Mouse (Mus musculus) myocyte (in vitro differentiated cells): Measurements from ENCODE around the gene Soga3.

ENCODE experiments used
- CEBPB ChIP-seq: IDR thresholded peaks from 2 replicates; pipeline ENCODE4 v1.6.1; 2011; ENCODE audit warnings: mild to moderate bottlenecking, moderate library complexity; ENCODE audit not compliant: poor library complexity, insufficient read depth, severe bottlenecking
- E2F4 ChIP-seq: IDR thresholded peaks from one replicate; pipeline ENCODE4 v1.6.1; 2011; ENCODE audit warnings: mild to moderate bottlenecking, control low read depth, moderate library complexity; ENCODE audit not compliant: insufficient read depth
- MYOD1 ChIP-seq, 3 experiments: IDR thresholded peaks; one replicate each; pipeline ENCODE4 v1.6.1; 2011; ENCODE audit warnings: control low read depth in 2 of 3, low read depth in 2 of 3, mild to moderate bottlenecking in 2 of 3, moderate library complexity in 1 of 3; ENCODE audit not compliant: insufficient read length in 2 of 3, control insufficient read depth in 1 of 3
- MYOG ChIP-seq, 3 experiments: IDR thresholded peaks; one replicate each; pipeline ENCODE4 v1.6.1; 2011; ENCODE audit warnings: control low read depth in 2 of 3, low read depth in 2 of 3, mild to moderate bottlenecking in 2 of 3; ENCODE audit not compliant: insufficient read length in 2 of 3, control insufficient read depth in 1 of 3, insufficient read depth in 1 of 3
- POLR2A ChIP-seq: IDR thresholded peaks from one replicate; pipeline ENCODE4 v1.6.1; 2011; ENCODE audit warnings: low read depth, mild to moderate bottlenecking, control low read depth, moderate library complexity; ENCODE audit not compliant: insufficient read length
- POLR2AphosphoS2 ChIP-seq: IDR thresholded peaks from one replicate; pipeline ENCODE4 v1.6.1; 2011; ENCODE audit warnings: low read depth, control low read depth; ENCODE audit not compliant: insufficient read length
- REST ChIP-seq: IDR thresholded peaks from one replicate; pipeline ENCODE4 v1.6.1; 2011; ENCODE audit warnings: mild to moderate bottlenecking, control low read depth, moderate library complexity; ENCODE audit not compliant: insufficient read depth, insufficient read length
- SRF ChIP-seq: IDR thresholded peaks from one replicate; pipeline ENCODE4 v1.6.1; 2011; ENCODE audit warnings: low read depth; ENCODE audit not compliant: control insufficient read depth, insufficient read length
- TCF12 ChIP-seq: IDR thresholded peaks from one replicate; pipeline ENCODE4 v1.6.1; 2011; ENCODE audit warnings: mild to moderate bottlenecking, control low read depth; ENCODE audit not compliant: poor library complexity, insufficient read depth, severe bottlenecking
- USF1 ChIP-seq: IDR thresholded peaks from one replicate; pipeline ENCODE4 v1.6.1; 2011; ENCODE audit warnings: low read depth, mild to moderate bottlenecking, control low read depth, moderate library complexity

- no peak for TF ChIP-seq SRF
- TF ChIP-seq REST, result no peak
- no peak for TF ChIP-seq CEBPB
- no peak for TF ChIP-seq POLR2A
- TF ChIP-seq TCF12, result peak; percentile 38
- TF ChIP-seq MYOG (IDR thresholded peaks at IDR 0.05; ENCODE audit: control insufficient read depth in 1 of 3, insufficient read depth in 1 of 3, insufficient read length in 2 of 3, low read depth in 2 of 3), result peak in 1 of 3 experiments; percentile 79
- no peak for TF ChIP-seq E2F4
- TF ChIP-seq USF1, result no peak
- peak; percentile 75 to 97 (median 82) for TF ChIP-seq MYOD1 (IDR thresholded peaks at IDR 0.05; ENCODE audit: control insufficient read depth in 1 of 3, insufficient read length in 2 of 3, low read depth in 2 of 3)
- no peak for TF ChIP-seq POLR2AphosphoS2
These were observed 65.1 kb downstream of the Soga3 start for GRCm38 (mm10) chr10:29208735-29209134.
